Mouse (Mus musculus) myocyte (in vitro differentiated cells): ENCODE measurements around the gene Pard3. TPM values are rescaled to one million over a fixed set of nuclear protein-coding genes. Genes with fewer than 3 reads are reported as not detected.

Experiments used
- H3K27me3 ChIP-seq: one replicate; pipeline ENCODE4 v1.6.1; 2011; ENCODE audit not compliant: control insufficient read depth, insufficient read depth, insufficient read length
- H3K36me3 ChIP-seq: one replicate; pipeline ENCODE4 v1.6.1; 2011; ENCODE audit not compliant: control insufficient read depth, insufficient read depth
- H3K4me2 ChIP-seq: one replicate; pipeline ENCODE4 v1.6.1; 2011; ENCODE audit warnings: low read depth, control low read depth
- H3K4me3 ChIP-seq: one replicate; pipeline ENCODE4 v1.5.1; 2011; ENCODE audit warnings: mild to moderate bottlenecking, control low read depth, moderate library complexity
- H3K79me2 ChIP-seq: one replicate; pipeline ENCODE4 v1.6.1; 2011; ENCODE audit not compliant: control insufficient read depth, insufficient read depth
- H3ac ChIP-seq: one replicate; pipeline ENCODE4 v1.6.1; 2011; ENCODE audit not compliant: control insufficient read depth, insufficient read length
- CEBPB ChIP-seq: IDR thresholded peaks from 2 replicates; pipeline ENCODE4 v1.6.1; 2011; ENCODE audit warnings: mild to moderate bottlenecking, moderate library complexity; ENCODE audit not compliant: poor library complexity, insufficient read depth, severe bottlenecking
- E2F4 ChIP-seq: IDR thresholded peaks from one replicate; pipeline ENCODE4 v1.6.1; 2011; ENCODE audit warnings: mild to moderate bottlenecking, control low read depth, moderate library complexity; ENCODE audit not compliant: insufficient read depth
- MAX ChIP-seq: IDR thresholded peaks from one replicate; pipeline ENCODE4 v1.6.1; 2011; ENCODE audit warnings: low read depth, mild to moderate bottlenecking, control low read depth
- MYOD1 ChIP-seq, 3 experiments: IDR thresholded peaks; one replicate each; pipeline ENCODE4 v1.6.1; 2011; ENCODE audit warnings: control low read depth in 2 of 3, low read depth in 2 of 3, mild to moderate bottlenecking in 2 of 3, moderate library complexity in 1 of 3; ENCODE audit not compliant: insufficient read length in 2 of 3, control insufficient read depth in 1 of 3
- MYOG ChIP-seq, 3 experiments: IDR thresholded peaks; one replicate each; pipeline ENCODE4 v1.6.1; 2011; ENCODE audit warnings: control low read depth in 2 of 3, low read depth in 2 of 3, mild to moderate bottlenecking in 2 of 3; ENCODE audit not compliant: insufficient read length in 2 of 3, control insufficient read depth in 1 of 3, insufficient read depth in 1 of 3
- POLR2A ChIP-seq: IDR thresholded peaks from one replicate; pipeline ENCODE4 v1.6.1; 2011; ENCODE audit warnings: low read depth, mild to moderate bottlenecking, control low read depth, moderate library complexity; ENCODE audit not compliant: insufficient read length
- POLR2AphosphoS2 ChIP-seq: IDR thresholded peaks from one replicate; pipeline ENCODE4 v1.6.1; 2011; ENCODE audit warnings: low read depth, control low read depth; ENCODE audit not compliant: insufficient read length
- REST ChIP-seq: IDR thresholded peaks from one replicate; pipeline ENCODE4 v1.6.1; 2011; ENCODE audit warnings: mild to moderate bottlenecking, control low read depth, moderate library complexity; ENCODE audit not compliant: insufficient read depth, insufficient read length
- SRF ChIP-seq: IDR thresholded peaks from one replicate; pipeline ENCODE4 v1.6.1; 2011; ENCODE audit warnings: low read depth; ENCODE audit not compliant: control insufficient read depth, insufficient read length
- TCF12 ChIP-seq: IDR thresholded peaks from one replicate; pipeline ENCODE4 v1.6.1; 2011; ENCODE audit warnings: mild to moderate bottlenecking, control low read depth; ENCODE audit not compliant: poor library complexity, insufficient read depth, severe bottlenecking
- TCF3 ChIP-seq: IDR thresholded peaks from one replicate; pipeline ENCODE4 v1.6.1; 2011; ENCODE audit warnings: low read depth, control low read depth; ENCODE audit not compliant: insufficient read length
- USF1 ChIP-seq: IDR thresholded peaks from one replicate; pipeline ENCODE4 v1.6.1; 2011; ENCODE audit warnings: low read depth, mild to moderate bottlenecking, control low read depth, moderate library complexity
- polyA plus RNA-seq: library from polyadenylated mRNA; unstranded; fragments of >200 nt; fragmentation: generic; extraction: Trizol; gene quantifications from one replicate; pipeline ENCODE4 v1.2.1, GENCODE M21; 2012; ENCODE audit warnings: missing spikeins

Pard3 gene
- polyA plus RNA-seq, 1 experiment, result 24.3 TPM

DNA sequence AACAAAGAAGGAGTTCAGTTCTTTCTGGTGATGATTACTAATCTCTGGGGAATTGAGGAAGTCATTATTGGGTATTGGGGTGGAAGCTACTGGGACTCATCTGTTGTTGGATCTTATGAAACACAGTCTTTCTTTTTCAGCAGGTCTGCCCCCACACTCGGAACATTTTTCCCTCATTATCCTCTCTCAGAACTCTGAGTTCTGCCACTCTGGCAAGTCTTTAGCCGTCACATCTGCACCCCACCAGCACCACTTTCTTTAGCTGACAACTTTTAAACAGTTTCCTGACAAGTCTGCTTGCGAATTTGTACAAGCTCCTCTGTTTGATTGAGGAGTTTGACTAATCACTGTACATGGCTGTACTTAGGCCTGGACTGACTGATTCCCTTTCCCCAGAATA, 118.4 kb downstream of the Pard3 start:
- Histone ChIP-seq H3K4me2 (peak overlapping the region; percentile 36), H3ac (no peak overlapping the region), H3K36me3 (no peaks in the 10 kb centered on the region), H3K27me3 (no peaks in the 10 kb centered on the region), H3K4me3 (no peak overlapping the region), H3K79me2 (peaks cover 43% of the 10 kb centered on the region)
- TF ChIP-seq USF1 (no peak), MYOD1 (IDR thresholded peaks at IDR 0.05; ENCODE audit: control insufficient read depth in 1 of 3, insufficient read length in 2 of 3, low read depth in 2 of 3) (no peak), SRF (no peak), MAX (no peak), POLR2A (no peak), POLR2AphosphoS2 (no peak), E2F4 (no peak), TCF3 (no peak), REST (no peak)

DNA sequence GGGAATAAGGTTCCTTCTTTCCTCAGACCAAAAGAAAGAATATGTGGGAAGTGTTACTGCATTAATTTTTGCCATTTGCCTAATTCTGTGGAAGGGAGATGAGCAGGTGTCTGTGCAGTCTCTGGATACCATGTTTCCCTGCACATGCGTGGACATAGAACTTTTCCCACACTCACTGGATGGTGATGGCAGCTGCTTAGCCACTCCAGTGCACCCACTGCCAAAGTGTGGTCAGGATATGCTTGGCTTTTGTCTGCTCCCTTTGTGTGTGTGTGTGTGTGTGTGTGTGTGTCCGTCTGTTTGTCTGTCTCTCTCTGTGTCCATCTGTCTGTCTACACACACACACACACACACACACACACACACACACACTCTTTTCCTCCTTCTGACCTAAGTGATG, 119.8 kb downstream of the Pard3 start:
- H3K4me2 ChIP-seq, result peak overlapping the region; percentile 41
- H3ac ChIP-seq, result no peak overlapping the region
- H3K79me2 ChIP-seq, result peaks cover 36% of the 10 kb centered on the region
- no peaks in the 10 kb centered on the region for H3K27me3 ChIP-seq
- no peaks in the 10 kb centered on the region for H3K36me3 ChIP-seq
- no peak overlapping the region for H3K4me3 ChIP-seq
- no peak for TF ChIP-seq POLR2A
- TF ChIP-seq MYOG (IDR thresholded peaks at IDR 0.05; ENCODE audit: control insufficient read depth in 1 of 3, insufficient read depth in 1 of 3, insufficient read length in 2 of 3, low read depth in 2 of 3), result peak; percentile 1 to 88 (median 68)
- no peak for TF ChIP-seq TCF12
- TF ChIP-seq MAX, result no peak
- TF ChIP-seq E2F4, result no peak
- TF ChIP-seq REST, result no peak
- TF ChIP-seq CEBPB, result no peak
- TF ChIP-seq TCF3, result no peak
- TF ChIP-seq USF1, result no peak
- TF ChIP-seq MYOD1 (IDR thresholded peaks at IDR 0.05; ENCODE audit: control insufficient read depth in 1 of 3, insufficient read length in 2 of 3, low read depth in 2 of 3), result peak in 2 of 3 experiments; percentile 78 to 82

DNA sequence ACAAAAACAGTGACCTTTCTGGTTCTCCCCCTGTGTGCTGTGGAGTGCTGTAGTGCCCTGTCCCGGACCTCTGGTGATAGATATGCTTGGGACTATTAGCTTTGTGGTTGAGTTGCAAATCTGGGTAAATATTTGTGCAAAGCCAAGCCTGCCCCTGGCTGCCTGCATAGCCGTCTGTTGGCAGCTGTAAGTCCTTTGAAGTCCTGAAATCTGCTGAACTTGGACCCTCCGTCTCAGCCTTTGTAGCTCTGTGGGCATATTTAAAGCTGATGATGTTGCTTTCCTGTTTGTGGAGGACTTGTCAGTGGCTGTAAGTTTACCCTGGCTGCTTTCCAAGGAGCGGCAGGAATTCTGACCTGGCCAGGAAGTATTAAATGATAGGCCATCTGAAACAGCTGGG, 120.3 kb downstream of the Pard3 start:
- H3K27me3 ChIP-seq, result no peaks in the 10 kb centered on the region
- H3K4me2 ChIP-seq, result peak overlapping the region; percentile 41
- H3K4me3 ChIP-seq, result no peak overlapping the region
- no peak for TF ChIP-seq REST
- TF ChIP-seq TCF3, result no peak
- no peak for TF ChIP-seq POLR2A
- no peak for TF ChIP-seq CEBPB
- TF ChIP-seq USF1, result no peak
- TF ChIP-seq SRF, result no peak
- TF ChIP-seq TCF12, result peak; percentile 24
- no peak for TF ChIP-seq E2F4
- no peak for TF ChIP-seq MAX
- TF ChIP-seq MYOG (IDR thresholded peaks at IDR 0.05; ENCODE audit: control insufficient read depth in 1 of 3, insufficient read depth in 1 of 3, insufficient read length in 2 of 3, low read depth in 2 of 3), result peak in 1 of 3 experiments; percentile 1
- TF ChIP-seq MYOD1 (IDR thresholded peaks at IDR 0.05; ENCODE audit: control insufficient read depth in 1 of 3, insufficient read length in 2 of 3, low read depth in 2 of 3), result peak in 1 of 3 experiments; percentile 20
- no peak for TF ChIP-seq POLR2AphosphoS2
- no peaks in the 10 kb centered on the region for H3K36me3 ChIP-seq
- H3ac ChIP-seq, result no peak overlapping the region
- peaks cover 36% of the 10 kb centered on the region for H3K79me2 ChIP-seq

DNA sequence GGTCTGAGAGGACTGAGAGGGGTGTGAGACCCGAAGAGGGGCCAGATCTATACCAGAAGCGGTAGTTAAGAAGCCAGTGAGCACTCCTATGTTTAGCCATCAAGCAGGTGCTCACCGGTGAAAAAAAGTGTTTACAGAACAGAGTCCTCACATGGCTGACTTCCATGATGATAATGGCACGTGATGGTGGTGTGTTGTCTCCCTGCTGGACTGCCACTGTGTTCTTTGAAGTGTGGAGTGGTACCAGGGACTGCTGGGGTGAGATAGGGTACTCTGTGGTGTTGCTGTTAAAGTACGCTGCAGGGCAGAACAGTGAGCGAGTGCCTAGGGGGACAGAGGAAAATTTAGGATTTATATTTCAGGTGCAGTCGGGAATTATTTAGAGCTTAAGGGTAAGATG, 122.2 kb downstream of the Pard3 start:
- H3K36me3 ChIP-seq, result no peaks in the 10 kb centered on the region
- no peak overlapping the region for H3K4me2 ChIP-seq
- H3ac ChIP-seq, result no peak overlapping the region
- H3K4me3 ChIP-seq, result no peak overlapping the region
- no peaks in the 10 kb centered on the region for H3K27me3 ChIP-seq
- peaks cover 28% of the 10 kb centered on the region for H3K79me2 ChIP-seq
- no peak for TF ChIP-seq MAX
- no peak for TF ChIP-seq TCF3
- TF ChIP-seq CEBPB, result no peak
- no peak for TF ChIP-seq REST

DNA sequence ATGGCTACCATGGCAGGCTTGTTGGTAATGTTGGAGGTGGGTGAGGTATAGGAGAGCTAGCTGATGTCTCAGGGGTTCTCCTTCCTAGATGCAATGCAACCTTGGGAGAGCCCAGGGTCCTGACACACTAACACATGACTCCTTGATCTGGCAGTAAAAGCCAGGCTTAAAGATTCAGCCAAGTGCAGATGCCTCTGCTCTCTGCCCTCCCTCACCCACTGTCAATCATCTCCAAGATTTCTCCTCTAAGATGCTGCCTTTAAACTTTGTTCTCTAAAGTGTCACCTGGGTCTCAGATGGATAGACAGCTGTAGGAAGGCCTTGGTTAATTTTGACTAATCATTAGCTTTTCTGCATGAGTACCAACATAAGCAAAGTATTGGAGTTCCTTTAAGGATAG, 125.0 kb downstream of the Pard3 start:
- Histone ChIP-seq H3K79me2 (peaks cover 20% of the 10 kb centered on the region), H3ac (no peak overlapping the region), H3K27me3 (no peaks in the 10 kb centered on the region), H3K4me3 (no peak overlapping the region), H3K36me3 (no peaks in the 10 kb centered on the region), H3K4me2 (no peak overlapping the region)
- TF ChIP-seq REST (no peak), E2F4 (no peak), MYOD1 (IDR thresholded peaks at IDR 0.05; ENCODE audit: control insufficient read depth in 1 of 3, insufficient read length in 2 of 3, low read depth in 2 of 3) (no peak), POLR2AphosphoS2 (no peak), TCF3 (no peak), USF1 (no peak), MYOG (IDR thresholded peaks at IDR 0.05; ENCODE audit: control insufficient read depth in 1 of 3, insufficient read depth in 1 of 3, insufficient read length in 2 of 3, low read depth in 2 of 3) (no peak), POLR2A (no peak), TCF12 (no peak), CEBPB (no peak), SRF (no peak), MAX (no peak)
